Mouse (Mus musculus) embryo, embryonic 10 days (tissue): Measurements from ENCODE around the gene AL607142.1.

Experiments used
- DNase-seq: peaks from one replicate; pipeline ENCODE4 v3.0.0-alpha.2; 2015; ENCODE audit warnings: low spot score

The AL607142.1 gene

DNA sequence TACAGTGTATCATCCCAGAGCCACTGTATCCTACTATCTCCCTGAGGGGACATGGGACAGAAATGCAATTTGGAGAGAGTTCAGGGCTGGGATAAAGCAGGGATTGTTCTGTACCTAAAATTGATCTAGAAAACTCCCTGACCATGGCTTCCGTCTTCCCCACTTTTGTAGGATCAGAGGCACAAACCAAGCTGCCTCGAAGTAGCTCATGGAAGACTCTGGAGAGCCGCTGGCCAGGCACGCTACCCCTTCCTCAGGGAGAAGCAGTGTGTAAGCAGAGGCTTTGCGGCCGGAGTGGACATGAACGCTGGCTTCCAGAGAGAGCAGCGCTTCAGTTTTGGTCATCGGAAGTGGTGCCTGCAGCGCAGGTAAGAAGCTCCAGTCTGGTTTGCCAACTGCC, at the start of gene AL607142.1:
Gene AL607142.1, plus strand, starts transcription at position 301 of the 400 bp plus-strand sequence.
- no peak for DNase-seq

DNA sequence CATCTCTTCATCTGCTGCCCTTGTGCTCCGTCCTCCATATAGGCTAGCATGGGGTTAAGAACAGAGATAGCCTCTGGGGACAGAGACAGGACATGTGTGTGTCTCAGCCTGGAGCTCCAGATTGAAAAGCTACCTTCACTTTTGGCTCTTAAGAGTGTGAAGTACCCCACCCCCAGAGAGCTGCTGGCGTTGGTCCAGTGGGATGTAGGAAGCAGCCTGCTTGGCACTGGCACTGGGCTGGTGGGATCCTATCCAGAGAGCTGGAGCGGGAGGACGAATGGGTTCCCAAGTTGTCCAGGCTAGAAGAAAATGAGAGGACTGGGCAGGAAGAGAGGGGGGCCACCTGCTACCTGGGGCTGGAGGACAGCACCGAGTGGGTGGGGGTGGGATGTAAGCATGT, 46.4 kb upstream of the AL607142.1 start:
- no peak for DNase-seq

- DNase-seq = no peak
Measured at GRCm38 (mm10) chr4:120022392-120022791, 42.4 kb upstream of the AL607142.1 start.

GRCm38 (mm10) chr4:120023221-120023840, 41.5 kb upstream of the AL607142.1 start:
- no peak for DNase-seq

DNA sequence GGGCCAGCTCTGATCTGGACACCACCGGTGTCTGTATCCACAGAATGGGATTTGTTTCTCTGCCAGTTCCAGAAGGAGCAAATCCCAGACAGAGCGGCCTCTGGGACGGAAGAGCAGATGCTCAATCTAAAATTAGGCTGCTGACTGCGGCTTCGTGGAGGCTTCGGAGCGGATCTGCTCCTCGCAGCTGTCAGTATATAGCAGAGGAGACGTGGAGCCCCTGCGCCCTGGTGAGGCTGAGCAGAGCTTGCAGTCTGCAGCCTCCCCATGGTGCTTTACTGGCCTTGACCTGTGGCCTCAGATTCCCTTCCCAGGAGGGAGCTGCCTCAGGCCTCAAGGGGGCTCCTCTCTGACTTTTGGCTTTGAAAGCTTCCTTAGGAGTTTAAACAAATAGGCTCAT, 40.7 kb upstream of the AL607142.1 start:
- DNase-seq = peak; percentile 17

- no peak for DNase-seq
Measured at GRCm38 (mm10) chr4:120027671-120028070, 37.1 kb upstream of the AL607142.1 start.

- no peak for DNase-seq
Measured at GRCm38 (mm10) chr4:120029937-120030336, 34.9 kb upstream of the AL607142.1 start.

GRCm38 (mm10) chr4:120032320-120032983, 32.3 kb upstream of the AL607142.1 start:
- DNase-seq = peak; percentile 39

DNA sequence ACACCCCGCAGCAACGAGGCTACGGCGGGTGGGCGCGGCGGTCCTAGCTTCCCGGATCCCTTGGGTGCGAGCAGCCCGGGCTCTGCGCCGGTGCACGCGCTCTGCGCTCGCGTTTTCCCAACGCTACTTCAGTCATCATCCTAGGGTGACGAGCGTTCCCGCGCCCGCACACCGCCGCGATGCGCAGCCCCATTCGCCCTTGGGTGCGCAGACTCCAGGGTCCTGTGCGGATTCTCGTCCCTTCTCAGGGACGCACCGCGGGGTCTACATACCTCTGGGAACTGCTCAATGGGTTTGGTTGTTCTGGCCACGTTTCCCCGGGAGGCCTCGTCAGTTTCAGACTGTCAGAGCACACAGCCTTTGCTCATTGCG, 31.8 kb upstream of the AL607142.1 start:
- peak; percentile 31 for DNase-seq

GRCm38 (mm10) chr4:120036294-120036693, 28.5 kb upstream of the AL607142.1 start:
- no peak for DNase-seq

DNA sequence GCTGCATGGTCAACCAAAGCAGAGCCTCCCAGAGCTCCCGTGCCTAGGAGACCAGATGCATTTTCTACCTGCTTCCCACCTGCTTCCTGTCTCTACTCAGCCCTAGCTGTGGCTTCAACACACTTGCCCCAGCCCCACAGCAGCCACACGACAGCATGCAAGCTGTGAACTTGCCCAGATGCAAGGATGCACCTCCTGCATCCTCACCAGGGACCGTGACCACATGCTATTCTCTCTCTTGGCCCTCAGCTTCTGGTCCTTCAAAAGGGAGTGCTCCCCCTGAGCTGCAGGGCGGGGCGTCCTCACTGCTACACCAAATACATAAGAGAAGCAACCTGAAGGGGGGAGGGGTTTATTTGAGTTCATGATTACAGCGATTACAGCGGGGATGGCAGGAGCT, 27.8 kb upstream of the AL607142.1 start:
- DNase-seq = no peak

DNA sequence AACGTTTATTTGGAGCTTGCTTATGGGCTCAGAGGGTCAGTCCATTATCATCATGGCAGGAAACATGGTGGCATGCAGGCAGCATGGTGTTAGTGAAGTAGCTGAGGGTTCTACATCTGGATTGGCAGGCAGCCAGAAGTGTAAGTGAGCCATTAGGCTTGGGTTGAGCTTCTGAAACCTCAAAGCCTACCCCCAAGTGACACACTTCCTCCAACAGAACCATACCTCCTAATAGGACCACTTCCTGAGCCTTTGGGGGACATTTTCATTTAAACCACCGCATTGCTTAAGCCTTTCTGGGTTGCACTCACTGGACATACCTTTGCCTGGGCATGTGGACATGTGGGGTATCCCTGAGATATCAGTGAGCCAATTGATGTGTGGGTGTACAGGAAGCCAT, 23.3 kb upstream of the AL607142.1 start:
- no peak for DNase-seq

DNA sequence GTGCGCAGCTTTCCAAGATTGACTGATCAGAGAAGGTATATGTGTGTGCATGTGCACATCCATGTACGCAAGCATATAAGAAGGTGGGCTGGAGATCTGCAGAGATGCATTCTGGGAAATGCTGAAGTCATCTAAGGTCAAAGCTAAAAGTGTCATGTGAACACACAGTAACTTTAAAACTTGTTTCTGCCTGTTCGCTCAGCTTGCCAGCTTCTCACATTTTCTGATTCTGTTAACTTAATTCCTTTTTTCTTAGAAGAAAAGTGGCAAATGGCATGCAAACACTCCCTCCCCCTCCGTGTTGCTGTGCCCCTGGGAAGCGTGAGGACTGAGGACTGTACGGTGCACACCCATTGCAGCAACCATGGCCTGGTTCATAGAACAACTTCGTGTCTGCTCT, 22.3 kb upstream of the AL607142.1 start:
- no peak for DNase-seq

DNA sequence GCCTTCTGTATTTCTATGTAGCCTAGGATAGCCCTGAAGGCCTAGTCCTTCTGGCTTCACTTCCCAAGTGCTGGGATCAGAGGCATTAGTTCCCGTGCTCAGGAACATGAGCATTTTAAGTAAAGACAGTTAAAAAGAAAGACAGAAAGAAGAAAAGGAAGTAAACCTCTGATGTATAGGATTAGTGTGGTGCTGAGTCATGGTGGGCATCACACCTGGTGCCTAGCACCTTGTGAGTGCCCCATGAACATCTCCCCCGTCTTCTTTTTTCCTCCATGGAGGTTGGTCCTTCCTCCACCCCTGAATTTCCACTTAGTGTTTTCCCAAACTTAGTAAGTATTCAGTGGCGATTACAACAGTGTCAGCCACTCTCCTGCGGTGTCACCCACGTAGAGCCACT, 20.2 kb upstream of the AL607142.1 start:
- no peak for DNase-seq

DNA sequence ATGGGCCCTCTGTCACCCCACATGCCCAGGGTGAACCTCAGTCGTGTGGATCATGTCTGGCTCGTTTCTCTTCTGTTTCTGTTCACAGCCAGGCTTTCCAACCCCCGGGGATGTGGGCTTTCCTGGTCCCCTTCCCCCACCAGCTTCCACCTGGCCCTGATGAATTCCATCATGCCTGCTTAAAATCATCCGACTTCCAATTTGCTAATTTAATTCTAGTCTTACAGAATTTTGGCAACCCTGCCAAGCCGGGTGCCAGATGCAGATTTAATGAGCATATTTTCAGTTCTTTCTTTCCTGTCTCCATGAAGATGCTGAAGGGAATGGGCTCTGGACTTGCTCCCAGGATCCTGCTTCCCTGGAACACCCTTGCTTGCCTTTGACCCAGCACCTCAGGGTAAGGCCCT, 19.7 kb upstream of the AL607142.1 start:
- DNase-seq = no peak

- no peak for DNase-seq
Measured at GRCm38 (mm10) chr4:120045871-120046270, 18.9 kb upstream of the AL607142.1 start.

- no peak for DNase-seq
Measured at GRCm38 (mm10) chr4:120047060-120047459, 17.7 kb upstream of the AL607142.1 start.

- no peak for DNase-seq
Measured at GRCm38 (mm10) chr4:120048274-120048673, 16.5 kb upstream of the AL607142.1 start.

- DNase-seq = no peak
Measured at GRCm38 (mm10) chr4:120049857-120050256, 14.9 kb upstream of the AL607142.1 start.

- DNase-seq = no peak
Measured at GRCm38 (mm10) chr4:120052481-120052880, 12.3 kb upstream of the AL607142.1 start.

GRCm38 (mm10) chr4:120053026-120054005, 11.5 kb upstream of the AL607142.1 start:
- no peak for DNase-seq

GRCm38 (mm10) chr4:120054145-120054544, 10.7 kb upstream of the AL607142.1 start:
- no peak for DNase-seq

DNA sequence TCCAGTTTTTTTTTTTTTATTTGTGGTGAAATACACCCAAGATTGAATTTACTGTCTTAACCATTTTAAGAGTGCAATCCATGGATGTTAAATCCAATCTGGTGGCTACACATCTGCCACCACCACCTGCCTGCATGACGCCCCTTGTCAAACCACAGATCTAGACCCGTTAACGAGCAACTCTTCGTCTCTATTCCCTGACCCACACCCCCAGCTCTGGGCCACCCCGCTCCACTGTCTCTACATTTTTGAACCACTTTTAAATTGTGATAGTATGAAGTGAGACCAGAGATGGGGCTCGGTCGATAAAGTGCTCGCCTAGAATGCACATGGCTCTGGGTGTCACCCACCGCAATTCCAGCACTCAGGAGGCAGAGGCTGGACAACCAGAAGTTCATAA, 8.3 kb upstream of the AL607142.1 start:
- no peak for DNase-seq
